Mouse (Mus musculus): ENCODE measurements around the gene Ubash3a. TPM values are rescaled to one million over a fixed set of nuclear protein-coding genes. Genes with fewer than 3 reads are reported as not detected.

The Ubash3a gene
- polyA plus RNA-seq (2015; fragmentation: Nextera tagmentation; extraction: Ambion mirVana), result 0.89 and 1.2 TPM in 2 replicates

DNA sequence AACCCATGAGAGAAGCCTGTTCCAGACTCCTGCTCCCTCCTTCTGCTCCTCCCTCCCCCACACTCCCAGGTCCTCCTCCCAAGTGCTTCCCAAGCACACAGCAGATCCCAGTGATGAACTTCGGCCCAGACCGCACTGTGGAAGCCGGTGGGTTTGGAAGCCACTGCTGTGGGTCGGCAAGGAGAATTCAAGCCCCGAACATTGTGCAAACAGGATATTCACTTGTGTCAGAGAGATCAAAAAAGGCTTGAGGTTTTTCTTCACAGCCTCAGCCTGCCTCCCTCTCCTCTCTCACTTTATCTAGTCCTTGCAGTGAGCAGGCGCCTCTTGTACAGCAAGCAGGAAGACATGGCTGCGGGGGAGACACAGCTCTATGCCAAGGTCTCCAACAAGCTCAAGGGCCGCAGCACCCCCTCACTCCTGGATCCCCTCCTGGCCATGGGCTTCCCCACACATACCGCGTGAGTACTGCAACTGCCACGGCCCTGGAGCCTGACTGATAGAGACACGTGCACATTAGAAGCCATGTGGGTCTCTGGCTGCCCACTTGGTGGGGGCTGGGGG, at the start of gene Ubash3a:
Ubash3a (plus strand) TSS at position 103 of the 564 bp plus-strand sequence.
- 55% methylated on average over 12 of the region's 12 CpGs for WGBS
- no peak within 1 kb of the TSS for H3K27ac ChIP-seq
- no peak within 1 kb of the TSS for H3K4me2 ChIP-seq
- no peaks in the 10 kb centered on the region for H3K27me3 ChIP-seq (replicated peaks)
- no peak within 1 kb of the TSS for H3K9ac ChIP-seq
- no peaks in the 10 kb centered on the region for H3K9me3 ChIP-seq
- no peak within 1 kb of the TSS for H3K4me3 ChIP-seq (replicated peaks)
- no peak for ATAC-seq (ENCODE audit: insufficient read depth, low FRiP score, low read depth)
- no peaks in the 10 kb centered on the region for H3K4me1 ChIP-seq
- H3K36me3 ChIP-seq, result no peaks in the 10 kb centered on the region

DNA sequence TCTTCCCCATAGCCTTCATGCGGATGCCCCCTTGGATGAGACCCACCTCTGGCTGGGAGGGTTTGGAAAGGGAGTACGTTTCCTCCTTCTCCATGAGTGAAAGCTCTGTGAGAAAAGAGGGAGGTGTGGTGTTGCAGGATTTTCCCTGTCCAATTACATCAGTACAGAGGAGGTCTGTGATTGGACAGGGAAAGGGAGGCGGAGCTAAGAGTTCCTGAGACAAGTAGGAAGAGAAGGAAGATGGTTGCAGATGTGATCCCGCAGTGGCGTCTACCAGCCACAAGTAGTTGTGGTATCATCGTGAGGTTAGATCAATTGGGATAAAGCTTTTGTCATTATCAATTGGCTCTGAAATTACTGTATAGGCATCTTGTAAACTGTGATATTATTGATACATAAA, 49.8 kb upstream of the Ubash3a start:
- Histone ChIP-seq H3K9ac (no peak overlapping the region), H3K27ac (no peak overlapping the region), H3K9me3 (no peaks in the 10 kb centered on the region), H3K4me3 (replicated peaks) (no peak overlapping the region), H3K4me1 (no peaks in the 10 kb centered on the region), H3K4me2 (no peak overlapping the region), H3K36me3 (no peaks in the 10 kb centered on the region), H3K27me3 (replicated peaks) (no peaks in the 10 kb centered on the region)
- 73% methylated on average over 6 of the region's 6 CpGs for WGBS
- ATAC-seq (ENCODE audit: insufficient read depth, low FRiP score, low read depth), result no peak

DNA sequence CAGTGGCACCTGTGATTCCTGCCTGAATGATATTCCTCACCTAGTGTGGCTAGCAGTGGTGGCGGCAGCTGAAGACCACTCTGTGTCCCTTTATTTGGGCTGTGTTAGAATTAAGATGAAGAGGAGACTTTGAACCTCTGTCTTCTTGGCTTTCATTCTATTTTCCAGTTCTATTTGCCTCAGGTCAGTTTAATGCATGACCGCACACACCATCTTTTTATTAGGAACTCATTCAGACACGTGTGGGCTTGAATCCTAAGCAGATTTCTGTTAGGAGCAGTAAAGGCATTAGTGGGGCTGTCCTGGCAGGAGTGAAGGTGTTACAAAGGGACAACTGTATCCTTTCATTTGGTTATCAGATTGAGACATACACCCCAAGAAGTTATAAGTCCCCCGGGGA, 47.4 kb upstream of the Ubash3a start:
- H3K9me3 ChIP-seq, result no peaks in the 10 kb centered on the region
- H3K4me1 ChIP-seq, result no peaks in the 10 kb centered on the region
- H3K27ac ChIP-seq, result no peak overlapping the region
- ATAC-seq (ENCODE audit: insufficient read depth, low FRiP score, low read depth), result no peak
- H3K4me2 ChIP-seq, result no peak overlapping the region
- no peak overlapping the region for H3K9ac ChIP-seq
- WGBS, result 80% methylated on average over 4 of the region's 4 CpGs
- no peak overlapping the region for H3K4me3 ChIP-seq (replicated peaks)
- H3K36me3 ChIP-seq, result no peaks in the 10 kb centered on the region
- no peaks in the 10 kb centered on the region for H3K27me3 ChIP-seq (replicated peaks)

DNA sequence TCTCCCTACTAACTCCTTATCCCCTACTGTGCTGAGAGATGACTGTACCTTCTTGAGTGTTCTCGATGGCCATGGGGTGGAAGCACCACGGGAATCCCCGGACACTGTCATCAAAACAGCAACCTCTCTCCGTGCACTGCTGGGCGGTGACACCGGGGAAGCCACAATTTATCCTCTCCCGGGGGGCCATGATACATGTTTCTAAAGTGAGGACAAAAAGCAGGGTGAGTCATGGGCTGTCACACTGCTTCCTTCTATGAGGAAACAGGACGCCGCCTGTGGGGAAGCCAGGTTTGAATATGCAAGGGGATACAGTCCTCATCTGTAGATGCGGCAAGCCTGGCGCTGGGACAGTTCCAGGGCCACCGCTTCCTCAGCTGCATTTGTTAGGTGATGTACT, 45.1 kb upstream of the Ubash3a start:
- H3K27ac ChIP-seq, result no peak overlapping the region
- H3K4me3 ChIP-seq (replicated peaks), result no peak overlapping the region
- H3K4me2 ChIP-seq, result no peak overlapping the region
- no peaks in the 10 kb centered on the region for H3K9me3 ChIP-seq
- no peak for ATAC-seq (ENCODE audit: insufficient read depth, low FRiP score, low read depth)
- H3K27me3 ChIP-seq (replicated peaks), result no peaks in the 10 kb centered on the region
- H3K4me1 ChIP-seq, result no peaks in the 10 kb centered on the region
- no peak overlapping the region for H3K9ac ChIP-seq
- 80% methylated on average over 12 of the region's 12 CpGs for WGBS
- H3K36me3 ChIP-seq, result no peaks in the 10 kb centered on the region

DNA sequence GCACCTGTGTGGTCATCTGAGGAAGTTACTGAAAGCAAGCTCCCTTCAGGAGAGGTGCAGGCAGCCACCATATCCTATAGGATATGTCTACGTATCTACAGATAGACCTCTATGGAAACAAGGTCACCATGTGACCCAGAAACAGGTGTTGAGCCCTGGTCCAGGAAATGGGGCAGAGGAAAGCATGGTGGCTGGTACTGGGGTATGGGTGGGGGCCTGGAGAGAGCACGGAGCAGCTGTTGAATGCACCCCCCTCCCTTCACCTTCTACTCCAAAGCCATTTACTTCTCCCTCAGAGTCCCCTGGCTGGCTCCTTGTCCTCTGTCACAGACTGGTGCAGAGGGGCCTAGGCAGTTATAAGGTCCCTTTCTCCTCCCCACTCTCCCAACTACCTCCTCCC, 43.9 kb upstream of the Ubash3a start:
- Histone ChIP-seq H3K9me3 (no peaks in the 10 kb centered on the region), H3K4me3 (replicated peaks) (no peak overlapping the region; the same call in 1 of the 2 replicates), H3K4me1 (no peaks in the 10 kb centered on the region), H3K27ac (no peak overlapping the region), H3K27me3 (replicated peaks) (no peaks in the 10 kb centered on the region), H3K4me2 (no peak overlapping the region), H3K36me3 (no peaks in the 10 kb centered on the region), H3K9ac (no peak overlapping the region)
- no peak for ATAC-seq (ENCODE audit: insufficient read depth, low FRiP score, low read depth)
- 73% methylated on average over 2 of the region's 2 CpGs for WGBS

DNA sequence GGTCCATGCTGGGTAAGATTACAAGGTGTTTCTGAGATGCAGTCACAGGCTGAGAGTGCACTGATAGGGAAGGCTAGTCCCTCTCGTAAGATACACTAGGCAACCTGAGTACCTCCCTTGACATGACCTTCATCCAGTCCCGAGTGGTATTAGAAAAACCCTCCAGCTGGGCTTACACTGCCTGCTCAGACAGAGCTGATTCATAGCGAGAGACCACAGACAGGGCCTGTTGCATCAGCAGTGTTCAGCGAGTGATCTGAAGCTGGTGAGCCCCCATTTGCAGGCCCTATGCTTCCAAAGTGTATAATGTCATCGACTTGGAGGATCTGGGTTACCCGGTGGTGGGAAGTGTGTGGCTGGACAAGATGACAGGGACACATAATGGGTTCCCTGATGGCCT, 42.5 kb upstream of the Ubash3a start, which contains the start of gene Tff1:
Tff1 (minus strand) TSS at position 151 of the 400 bp plus-strand sequence.
- no peak for ATAC-seq (ENCODE audit: insufficient read depth, low FRiP score, low read depth)
- Histone ChIP-seq H3K9ac (no peak within 1 kb of the TSS), H3K27me3 (replicated peaks) (no peaks in the 10 kb centered on the region), H3K4me3 (replicated peaks) (no peak within 1 kb of the TSS; the same call in 1 of the 2 replicates), H3K36me3 (no peaks in the 10 kb centered on the region), H3K27ac (no peak within 1 kb of the TSS), H3K4me1 (0 out of 2 replicates have a peak, but pooled peaks cover 4% of the 10 kb centered on the region), H3K4me2 (no peak within 1 kb of the TSS), H3K9me3 (no peaks in the 10 kb centered on the region)
- 70% methylated on average over 6 of the region's 6 CpGs for WGBS

DNA sequence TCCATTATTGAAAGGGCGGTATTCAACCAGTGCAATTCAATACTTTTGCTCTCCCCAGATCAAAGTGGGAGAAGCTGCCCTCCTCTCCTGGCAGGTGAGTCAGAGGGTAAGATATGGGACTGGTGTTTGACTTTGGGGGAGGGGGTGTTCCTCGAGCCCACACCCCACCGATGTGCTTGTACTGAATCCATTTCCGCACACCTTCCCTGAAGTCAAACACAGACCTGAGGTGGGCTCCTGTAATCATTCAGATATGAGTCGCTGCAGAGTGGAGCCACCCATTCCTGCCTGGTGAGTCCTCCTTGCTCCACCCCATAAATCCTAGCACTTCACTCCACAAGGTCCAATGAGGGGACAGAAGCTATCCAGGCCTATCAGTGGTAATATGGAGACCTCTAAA, 37.9 kb upstream of the Ubash3a start:
- ATAC-seq (ENCODE audit: insufficient read depth, low FRiP score, low read depth), result peak; percentile 90
- H3K36me3 ChIP-seq, result no peaks in the 10 kb centered on the region
- H3K4me1 ChIP-seq, result 0 out of 2 replicates have a peak, but pooled peaks cover 4% of the 10 kb centered on the region
- H3K4me2 ChIP-seq, result no peak overlapping the region
- H3K9me3 ChIP-seq, result no peaks in the 10 kb centered on the region
- peak overlapping the region; percentile 72 for H3K27ac ChIP-seq
- WGBS, result 58% methylated on average over 5 of the region's 5 CpGs
- no peak overlapping the region for H3K4me3 ChIP-seq (replicated peaks)
- H3K27me3 ChIP-seq (replicated peaks), result no peaks in the 10 kb centered on the region
- no peak overlapping the region for H3K9ac ChIP-seq

DNA sequence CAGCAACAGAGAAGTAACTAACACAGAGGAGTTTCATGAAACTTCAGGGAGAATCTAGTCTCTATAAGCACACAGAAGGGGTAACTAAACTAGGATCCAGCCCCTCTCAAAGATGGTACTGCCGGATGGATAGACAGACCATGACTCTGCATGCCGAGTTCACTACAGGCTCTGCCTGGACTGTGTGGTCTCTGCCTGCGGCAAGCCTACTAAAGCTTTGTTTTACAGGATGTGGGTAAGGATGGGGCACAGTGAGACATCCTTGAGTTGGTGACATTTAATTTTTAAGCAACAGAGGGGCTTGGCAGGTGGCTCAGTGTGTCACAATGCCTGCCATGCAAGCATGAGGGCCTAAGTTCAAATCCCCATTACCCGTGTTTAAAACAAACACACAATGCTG, 31.4 kb upstream of the Ubash3a start:
- Histone ChIP-seq H3K27ac (no peak overlapping the region), H3K27me3 (replicated peaks) (no peaks in the 10 kb centered on the region), H3K4me1 (no peaks in the 10 kb centered on the region), H3K4me3 (replicated peaks) (no peak overlapping the region), H3K4me2 (no peak overlapping the region), H3K9me3 (no peaks in the 10 kb centered on the region), H3K9ac (no peak overlapping the region), H3K36me3 (no peaks in the 10 kb centered on the region)
- 87% methylated on average over 4 of the region's 4 CpGs for WGBS
- no peak for ATAC-seq (ENCODE audit: insufficient read depth, low FRiP score, low read depth)

DNA sequence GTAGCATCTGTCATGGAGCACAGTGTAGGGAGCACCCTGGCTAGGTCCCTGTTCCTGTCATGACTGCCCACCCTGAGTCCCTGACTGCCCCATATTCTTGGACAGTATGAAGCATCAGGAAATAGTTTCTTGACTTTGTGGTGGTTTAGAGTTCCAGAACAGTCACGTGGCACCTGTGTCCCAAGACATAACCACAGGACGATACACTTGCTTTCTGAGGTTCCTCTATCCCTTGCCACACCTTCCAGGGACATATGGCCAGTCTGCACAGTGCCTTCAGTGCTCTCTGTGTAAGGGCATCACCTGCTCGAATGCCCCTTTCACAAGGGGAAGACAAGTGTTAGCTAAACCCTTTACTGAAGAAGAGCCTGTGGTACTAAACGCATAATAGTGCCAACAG, 26.2 kb upstream of the Ubash3a start:
- Histone ChIP-seq H3K9ac (no peak overlapping the region), H3K36me3 (no peaks in the 10 kb centered on the region), H3K27me3 (replicated peaks) (no peaks in the 10 kb centered on the region), H3K27ac (no peak overlapping the region), H3K9me3 (no peaks in the 10 kb centered on the region), H3K4me2 (no peak overlapping the region), H3K4me3 (replicated peaks) (no peak overlapping the region), H3K4me1 (no peaks in the 10 kb centered on the region)
- WGBS, result 86% methylated on average over 4 of the region's 4 CpGs
- ATAC-seq (ENCODE audit: insufficient read depth, low FRiP score, low read depth), result no peak

DNA sequence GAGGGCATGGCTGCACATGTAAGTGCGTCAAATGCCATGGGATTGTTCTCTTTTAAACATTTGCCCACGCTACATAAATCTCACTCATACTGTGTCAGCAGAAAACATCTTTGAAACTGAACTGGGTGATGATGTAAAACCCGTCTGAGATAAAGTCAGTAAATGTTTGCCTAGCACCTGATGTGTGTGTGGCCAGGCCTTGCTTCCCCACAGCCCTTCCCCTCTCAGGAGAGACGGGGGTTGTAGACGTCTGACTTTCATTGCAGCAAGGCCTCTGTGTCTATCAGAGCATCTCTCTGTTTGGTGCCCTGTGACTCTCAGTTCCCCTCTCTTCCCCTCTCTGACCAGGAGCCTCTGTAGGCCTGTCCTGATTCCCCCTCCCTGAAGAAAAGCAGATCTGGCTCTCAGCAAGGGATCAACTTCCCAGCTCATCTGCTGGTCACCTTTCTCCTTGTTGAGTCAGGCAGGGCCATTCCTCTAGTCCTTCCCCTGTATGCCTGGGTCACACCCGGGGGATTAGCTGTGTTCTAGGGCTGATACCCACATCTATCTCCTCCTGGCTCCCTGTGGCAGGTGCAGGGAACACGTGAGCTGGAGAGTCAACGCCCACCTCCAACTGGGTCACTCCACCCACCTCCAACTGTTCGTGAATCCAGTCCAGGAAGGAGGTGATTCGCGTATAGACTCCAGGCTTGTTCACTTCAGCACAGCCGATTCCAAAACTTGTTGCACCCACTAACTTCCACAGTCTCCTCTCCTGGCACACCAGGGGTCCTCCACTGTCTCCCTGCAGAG, 24.3 kb upstream of the Ubash3a start:
- Histone ChIP-seq H3K27ac (peak overlapping the region; percentile 86), H3K36me3 (no peaks in the 10 kb centered on the region), H3K27me3 (replicated peaks) (no peaks in the 10 kb centered on the region), H3K4me2 (no peak overlapping the region), H3K9me3 (no peaks in the 10 kb centered on the region), H3K4me3 (replicated peaks) (no peak overlapping the region), H3K9ac (no peak overlapping the region), H3K4me1 (no peaks in the 10 kb centered on the region)
- 48% methylated on average over 12 of the region's 12 CpGs for WGBS
- ATAC-seq (ENCODE audit: insufficient read depth, low FRiP score, low read depth), result peak; percentile 83

DNA sequence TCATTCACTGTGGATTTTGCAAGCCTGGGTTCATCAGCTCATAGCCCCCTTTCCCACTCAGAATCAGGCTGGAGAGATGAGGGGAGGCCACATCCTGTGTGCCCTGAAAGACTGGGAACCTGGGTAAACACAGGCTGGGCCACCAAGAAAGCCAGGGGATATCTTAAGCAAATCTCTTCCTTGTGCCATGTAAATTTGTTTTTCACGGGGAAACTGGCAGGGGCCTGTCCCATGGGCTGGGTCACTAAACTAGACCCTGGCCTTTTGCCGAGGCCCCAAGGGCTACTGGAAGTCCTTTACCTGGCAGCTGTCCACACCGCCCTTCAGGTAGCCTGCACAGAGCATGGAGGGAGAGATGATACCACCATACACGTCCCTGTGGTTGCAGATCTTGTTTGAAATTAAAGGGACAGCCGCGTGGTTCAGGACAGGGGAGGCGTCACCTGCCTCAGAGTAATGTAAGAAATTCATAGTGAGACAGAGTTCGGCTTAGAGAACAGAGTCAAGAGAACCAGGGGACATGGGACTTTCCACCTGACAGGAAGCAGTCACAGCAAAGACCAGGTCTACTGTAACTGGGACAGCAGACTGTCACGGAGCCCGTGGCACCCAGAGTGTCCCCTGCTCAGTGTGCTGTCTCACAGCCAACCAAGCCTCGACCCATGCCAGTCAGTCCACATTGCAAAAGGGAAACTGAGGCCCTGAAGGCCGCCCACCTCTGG, 23.2 kb upstream of the Ubash3a start:
- H3K9ac ChIP-seq, result no peak overlapping the region
- no peaks in the 10 kb centered on the region for H3K36me3 ChIP-seq
- H3K27ac ChIP-seq, result peak overlapping the region; percentile 86
- no peaks in the 10 kb centered on the region for H3K4me1 ChIP-seq
- H3K4me3 ChIP-seq (replicated peaks), result no peak overlapping the region
- H3K9me3 ChIP-seq, result no peaks in the 10 kb centered on the region
- WGBS, result 70% methylated on average over 12 of the region's 12 CpGs
- H3K27me3 ChIP-seq (replicated peaks), result no peaks in the 10 kb centered on the region
- no peak overlapping the region for H3K4me2 ChIP-seq
- ATAC-seq (ENCODE audit: insufficient read depth, low FRiP score, low read depth), result peak; percentile 64

DNA sequence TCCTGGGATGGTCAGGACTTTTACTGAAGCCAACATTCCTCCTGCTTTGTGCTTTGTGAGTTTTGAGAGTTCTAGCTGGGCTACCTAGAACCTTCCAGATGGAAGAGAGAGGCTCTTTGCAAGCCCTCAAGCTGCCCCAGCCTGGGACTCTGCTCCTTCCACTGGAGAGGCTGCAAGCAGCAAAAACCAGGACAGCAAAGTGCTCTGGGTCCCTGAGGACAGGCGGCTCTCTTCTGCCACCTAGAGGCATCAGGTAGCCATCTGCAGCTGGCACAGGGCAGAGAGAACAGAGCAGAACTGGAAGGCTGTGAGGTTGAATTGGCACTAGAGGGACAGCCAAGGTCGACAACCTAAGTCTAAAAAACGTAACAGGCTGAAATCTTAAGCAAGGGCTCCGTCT, 20.3 kb upstream of the Ubash3a start:
- Histone ChIP-seq H3K27ac (no peak overlapping the region), H3K4me2 (no peak overlapping the region), H3K36me3 (no peaks in the 10 kb centered on the region), H3K4me1 (no peaks in the 10 kb centered on the region), H3K9ac (no peak overlapping the region), H3K27me3 (replicated peaks) (no peaks in the 10 kb centered on the region), H3K9me3 (no peaks in the 10 kb centered on the region), H3K4me3 (replicated peaks) (no peak overlapping the region)
- WGBS, result 21% methylated on average over 4 of the region's 4 CpGs
- ATAC-seq (ENCODE audit: insufficient read depth, low FRiP score, low read depth), result no peak
